Mouse (Mus musculus): Measurements from ENCODE around the gene Slc51b. TPM values are rescaled to one million over a fixed set of nuclear protein-coding genes. Genes with fewer than 3 reads are reported as not detected.

Gene Slc51b
- polyA plus RNA-seq, 1 experiment from 2014 or later, result not detected

DNA sequence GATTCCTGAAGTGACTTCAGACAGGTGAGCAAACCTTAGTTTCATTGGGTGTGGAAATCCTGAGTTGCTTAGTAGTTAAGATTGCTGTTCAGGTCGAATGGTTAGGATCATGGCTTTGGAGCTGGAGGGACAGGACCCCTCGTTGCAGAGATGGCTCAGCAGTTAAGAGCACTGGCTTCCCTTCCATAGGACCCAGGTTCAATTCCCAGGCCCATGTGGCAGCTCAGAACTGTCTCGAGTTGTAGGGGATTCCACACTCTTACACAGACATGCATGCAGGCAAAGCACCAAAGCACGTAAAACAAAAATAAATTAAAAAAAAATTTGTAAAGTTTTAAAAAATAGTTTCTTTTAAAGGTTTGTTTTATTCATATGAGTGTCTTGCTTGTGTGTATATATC, 12.5 kb upstream of the Slc51b start:
- H3K36me3 ChIP-seq, result peaks cover 13% of the 10 kb centered on the region
- no peak overlapping the region for H3K4me2 ChIP-seq (replicated peaks)
- ATAC-seq (ENCODE audit: insufficient number of reproducible peaks, insufficient read depth, low FRiP score, low TSS enrichment), result no peak

DNA sequence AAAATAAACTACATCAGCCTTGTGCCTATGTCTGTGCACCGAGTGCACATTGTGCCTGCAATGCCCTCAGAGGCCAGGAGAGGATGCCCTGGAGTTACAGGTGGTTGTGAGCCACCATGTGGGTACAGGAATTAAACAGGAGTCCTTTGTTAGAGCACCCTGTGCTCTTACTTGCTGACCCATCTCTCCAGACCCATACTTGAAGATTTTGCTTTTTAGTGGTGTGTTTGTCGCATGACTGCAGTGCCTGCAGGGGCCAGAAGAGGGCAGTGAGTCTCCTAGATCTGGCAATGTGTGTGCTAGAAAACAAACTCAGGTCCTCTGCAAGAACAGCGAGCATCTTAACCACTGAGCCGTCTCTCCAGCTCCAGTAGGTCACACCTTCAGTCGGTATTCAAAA, 11.4 kb upstream of the Slc51b start:
- H3K27ac ChIP-seq, result no peak overlapping the region
- ATAC-seq (ENCODE audit: insufficient number of reproducible peaks, insufficient read depth, low FRiP score, low TSS enrichment), result no peak

More for the DNA sequence above, 12.5 kb upstream of the Slc51b start:
- no peak overlapping the region for H3K9ac ChIP-seq
- no peaks in the 10 kb centered on the region for H3K27me3 ChIP-seq
- WGBS, result 69% methylated on average over 4 of the region's 4 CpGs
- no peaks in the 10 kb centered on the region for H3K9me3 ChIP-seq
- H3K27ac ChIP-seq, result no peak overlapping the region
- no peak overlapping the region for H3K4me3 ChIP-seq
- 0 out of 2 replicates have a peak, but pooled peaks cover 5% of the 10 kb centered on the region for H3K4me1 ChIP-seq

DNA sequence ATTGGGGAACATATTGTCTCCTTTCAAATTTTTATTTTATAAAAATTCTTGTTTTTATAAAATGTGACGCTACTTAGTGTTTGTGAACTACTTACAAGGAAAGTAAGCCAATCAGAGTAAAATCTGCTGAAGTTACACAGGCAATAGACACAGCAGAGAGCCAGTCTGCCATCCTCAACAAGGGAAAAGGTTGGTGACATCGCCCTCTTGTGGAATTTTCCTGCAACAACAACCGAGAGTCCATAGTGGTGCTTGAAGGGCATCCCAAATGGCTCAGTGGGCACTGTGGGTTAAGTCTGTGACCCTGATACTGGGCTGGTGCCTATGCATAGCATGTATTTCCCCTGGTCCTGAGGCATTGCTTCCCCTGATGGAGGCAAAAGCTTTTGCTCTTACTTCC, 9.5 kb upstream of the Slc51b start:
- Histone ChIP-seq H3K4me2 (replicated peaks) (no peak overlapping the region), H3K9ac (no peak overlapping the region), H3K36me3 (no peaks in the 10 kb centered on the region), H3K4me1 (0 out of 2 replicates have a peak, but pooled peaks cover 3% of the 10 kb centered on the region), H3K9me3 (no peaks in the 10 kb centered on the region), H3K4me3 (no peak overlapping the region), H3K27me3 (no peaks in the 10 kb centered on the region), H3K27ac (no peak overlapping the region)
- WGBS, result 3% methylated on average over 3 of the region's 3 CpGs
- ATAC-seq (ENCODE audit: insufficient number of reproducible peaks, insufficient read depth, low FRiP score, low TSS enrichment), result no peak

More for the DNA sequence above, 11.4 kb upstream of the Slc51b start:
- Histone ChIP-seq H3K36me3 (peaks cover 9% of the 10 kb centered on the region), H3K27me3 (no peaks in the 10 kb centered on the region), H3K4me3 (no peak overlapping the region), H3K9ac (no peak overlapping the region), H3K9me3 (no peaks in the 10 kb centered on the region), H3K4me1 (0 out of 2 replicates have a peak, but pooled peaks cover 5% of the 10 kb centered on the region), H3K4me2 (replicated peaks) (no peak overlapping the region)
- WGBS, result 58% methylated on average over 5 of the region's 5 CpGs

DNA sequence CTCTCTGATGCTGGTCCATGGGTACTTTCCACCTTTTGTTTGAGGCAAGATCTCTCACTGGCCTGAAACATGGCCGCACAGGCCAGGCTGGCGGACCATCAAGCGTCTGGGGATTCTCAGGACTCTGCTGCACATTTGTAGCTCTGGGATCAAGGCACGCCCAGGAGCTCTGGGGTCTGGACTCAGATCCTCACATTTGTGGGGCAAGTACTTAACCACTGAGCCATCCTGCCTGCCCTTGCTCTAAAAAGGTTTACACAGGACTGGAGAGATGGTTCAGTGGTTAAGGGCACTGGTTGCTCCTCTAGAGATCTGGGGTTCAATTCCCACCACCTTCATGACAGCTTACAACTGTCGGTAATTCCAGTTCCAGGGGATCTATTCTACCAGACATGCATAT, 8.2 kb upstream of the Slc51b start:
- Histone ChIP-seq H3K27me3 (no peaks in the 10 kb centered on the region), H3K9ac (no peak overlapping the region), H3K27ac (no peak overlapping the region), H3K36me3 (no peaks in the 10 kb centered on the region), H3K4me3 (no peak overlapping the region), H3K4me1 (no peaks in the 10 kb centered on the region), H3K9me3 (no peaks in the 10 kb centered on the region), H3K4me2 (replicated peaks) (no peak overlapping the region)
- WGBS, result 84% methylated on average over 5 of the region's 5 CpGs
- ATAC-seq (ENCODE audit: insufficient number of reproducible peaks, insufficient read depth, low FRiP score, low TSS enrichment), result no peak

DNA sequence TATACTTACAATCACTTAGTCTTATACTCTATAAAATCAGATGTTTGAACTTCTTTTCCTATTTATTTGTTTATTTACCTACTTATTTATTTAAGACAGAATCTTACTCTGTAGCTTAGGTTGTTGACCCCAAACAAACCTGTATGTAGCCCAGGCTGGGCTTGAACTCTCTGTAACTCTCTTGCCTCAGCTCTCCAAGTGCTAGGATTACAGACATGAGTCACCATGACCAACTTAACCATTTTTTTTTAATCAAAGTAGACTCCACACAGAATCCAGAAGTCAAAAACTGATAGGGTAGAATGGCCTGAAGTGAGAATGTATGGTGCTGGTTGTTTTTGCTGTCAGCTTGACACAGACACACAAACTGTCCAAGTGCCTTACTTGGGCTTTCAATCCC, 7.6 kb upstream of the Slc51b start:
- H3K4me3 ChIP-seq, result no peak overlapping the region
- H3K4me2 ChIP-seq (replicated peaks), result no peak overlapping the region
- H3K9ac ChIP-seq, result no peak overlapping the region
- no peak overlapping the region for H3K27ac ChIP-seq
- no peak for ATAC-seq (ENCODE audit: insufficient number of reproducible peaks, insufficient read depth, low FRiP score, low TSS enrichment)
- no peaks in the 10 kb centered on the region for H3K27me3 ChIP-seq
- H3K4me1 ChIP-seq, result no peaks in the 10 kb centered on the region
- H3K36me3 ChIP-seq, result no peaks in the 10 kb centered on the region
- no peaks in the 10 kb centered on the region for H3K9me3 ChIP-seq

DNA sequence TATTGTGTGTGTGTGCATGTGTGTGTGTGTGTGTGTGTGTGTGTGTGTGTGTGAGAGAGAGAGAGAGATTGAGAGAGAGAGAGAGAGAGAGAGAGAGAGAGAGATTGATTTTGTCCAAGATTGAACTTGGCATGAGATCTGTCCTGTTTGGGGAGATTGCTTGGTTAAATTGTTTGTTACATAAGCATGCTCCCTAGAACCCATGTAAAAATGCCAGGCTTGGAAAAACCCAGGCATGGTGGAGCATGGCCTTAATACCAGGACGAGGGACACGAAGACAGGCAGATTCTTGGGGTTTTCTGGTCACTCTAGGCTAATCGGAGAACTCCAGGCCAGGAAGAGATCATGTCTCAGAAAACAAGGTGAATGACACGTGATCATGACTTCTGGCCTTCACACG, 5.2 kb upstream of the Slc51b start:
- WGBS, result 84% methylated on average over 5 of the region's 5 CpGs
- Histone ChIP-seq H3K4me1 (no peaks in the 10 kb centered on the region), H3K9ac (no peak overlapping the region), H3K4me2 (replicated peaks) (no peak overlapping the region), H3K36me3 (no peaks in the 10 kb centered on the region), H3K27me3 (no peaks in the 10 kb centered on the region), H3K4me3 (no peak overlapping the region), H3K9me3 (no peaks in the 10 kb centered on the region), H3K27ac (no peak overlapping the region)
- ATAC-seq (ENCODE audit: insufficient number of reproducible peaks, insufficient read depth, low FRiP score, low TSS enrichment), result no peak

DNA sequence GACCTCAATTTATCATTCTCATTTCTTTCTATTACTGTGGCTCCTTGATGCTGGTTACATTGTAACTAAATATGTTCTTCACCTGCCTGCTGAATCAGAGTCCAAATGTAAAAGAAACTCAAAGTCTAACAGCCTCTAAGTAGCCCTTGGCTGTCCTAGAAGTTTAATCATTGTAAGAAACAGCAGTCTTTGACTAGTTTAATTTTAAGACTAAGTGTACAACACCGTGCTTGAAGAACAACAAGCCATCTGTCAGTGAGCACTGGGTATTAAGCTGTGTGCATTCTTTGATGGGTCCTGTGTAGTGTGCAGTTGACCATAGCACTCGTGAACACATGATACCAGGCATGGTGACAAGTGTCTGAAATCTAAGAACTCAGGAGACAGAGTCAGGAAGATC, 4.8 kb upstream of the Slc51b start:
- no peak overlapping the region for H3K9ac ChIP-seq
- 74% methylated on average over 2 of the region's 2 CpGs for WGBS

DNA sequence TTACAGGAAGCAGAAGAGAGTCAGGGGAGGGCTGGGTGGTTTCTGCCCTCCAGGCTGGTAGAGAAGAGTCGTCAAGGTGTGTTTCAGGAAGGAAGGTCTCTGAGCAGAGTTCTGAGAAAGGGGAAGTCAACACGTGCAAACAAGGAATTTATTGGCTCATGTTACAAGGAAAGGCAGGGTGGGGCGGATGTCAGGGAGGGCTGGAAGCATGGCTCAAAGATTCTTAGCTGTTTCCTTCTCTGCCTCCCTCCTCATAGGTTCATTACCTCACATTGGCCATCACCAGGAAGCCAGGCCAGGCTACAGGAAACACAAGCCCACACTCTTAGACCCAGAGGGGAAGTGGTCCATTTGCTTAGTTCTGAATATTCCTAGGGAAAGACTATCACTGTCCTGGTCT, 1.6 kb upstream of the Slc51b start:
- H3K4me3 ChIP-seq, result no peak overlapping the region
- no peak overlapping the region for H3K27ac ChIP-seq
- no peaks in the 10 kb centered on the region for H3K9me3 ChIP-seq
- no peak overlapping the region for H3K9ac ChIP-seq
- no peak overlapping the region for H3K4me2 ChIP-seq (replicated peaks)
- H3K4me1 ChIP-seq, result no peaks in the 10 kb centered on the region
- no peaks in the 10 kb centered on the region for H3K36me3 ChIP-seq
- WGBS, result 27% methylated on average over 3 of the region's 3 CpGs
- H3K27me3 ChIP-seq, result no peaks in the 10 kb centered on the region
- no peak for ATAC-seq (ENCODE audit: insufficient number of reproducible peaks, insufficient read depth, low FRiP score, low TSS enrichment)

More for the DNA sequence above, 4.8 kb upstream of the Slc51b start:
- H3K36me3 ChIP-seq, result no peaks in the 10 kb centered on the region
- no peak overlapping the region for H3K4me2 ChIP-seq (replicated peaks)
- H3K27me3 ChIP-seq, result no peaks in the 10 kb centered on the region
- no peaks in the 10 kb centered on the region for H3K9me3 ChIP-seq
- no peak overlapping the region for H3K4me3 ChIP-seq
- no peak for ATAC-seq (ENCODE audit: insufficient number of reproducible peaks, insufficient read depth, low FRiP score, low TSS enrichment)
- H3K4me1 ChIP-seq, result no peaks in the 10 kb centered on the region
- H3K27ac ChIP-seq, result no peak overlapping the region

DNA sequence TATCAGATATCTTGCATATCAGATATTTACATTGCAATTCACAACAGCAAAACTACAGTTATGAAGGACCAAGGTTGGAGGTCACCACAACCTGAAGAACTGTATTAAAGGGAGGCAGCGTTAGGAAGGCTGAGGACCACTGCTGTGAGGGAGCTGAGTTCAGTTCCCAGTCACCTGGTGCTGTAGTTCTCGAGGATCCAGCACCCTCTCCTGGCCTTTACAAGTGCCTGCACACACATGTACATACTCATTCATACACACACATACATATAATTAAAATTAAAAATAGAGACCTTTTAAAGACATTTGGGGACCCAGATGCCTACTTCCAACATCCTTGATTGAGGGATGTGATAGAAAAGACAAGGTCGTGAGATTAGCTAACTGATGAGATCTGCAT, 3.1 kb downstream of the Slc51b start:
- H3K4me1 ChIP-seq, result no peaks in the 10 kb centered on the region
- no peaks in the 10 kb centered on the region for H3K36me3 ChIP-seq
- no peaks in the 10 kb centered on the region for H3K9me3 ChIP-seq
- H3K9ac ChIP-seq, result no peak overlapping the region
- 77% methylated on average over 3 of the region's 3 CpGs for WGBS
- H3K27ac ChIP-seq, result no peak overlapping the region
- H3K4me3 ChIP-seq, result no peak overlapping the region
- H3K27me3 ChIP-seq, result no peaks in the 10 kb centered on the region
- H3K4me2 ChIP-seq (replicated peaks), result no peak overlapping the region
- no peak for ATAC-seq (ENCODE audit: insufficient number of reproducible peaks, insufficient read depth, low FRiP score, low TSS enrichment)

DNA sequence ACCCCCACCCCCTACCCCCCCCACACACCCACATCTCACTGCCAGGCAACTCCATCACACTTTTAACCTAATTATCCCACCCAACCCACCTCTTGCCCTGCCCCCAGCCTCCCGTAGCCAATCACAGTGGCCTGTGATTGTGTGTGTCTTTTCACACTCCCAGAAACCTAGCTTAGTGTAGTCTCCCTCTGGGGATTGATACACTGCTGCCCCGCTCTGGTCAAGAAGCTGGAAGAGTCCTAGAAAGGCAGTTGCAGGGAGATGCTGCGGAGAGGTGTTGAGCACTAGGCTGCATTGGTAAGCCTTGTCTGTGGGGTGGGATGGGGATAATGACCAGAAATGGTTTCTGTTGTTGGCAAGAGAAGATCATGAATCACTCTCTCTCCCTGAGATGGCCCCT, 5.0 kb downstream of the Slc51b start:
- H3K9ac ChIP-seq, result no peak overlapping the region
- no peaks in the 10 kb centered on the region for H3K27me3 ChIP-seq
- no peaks in the 10 kb centered on the region for H3K4me1 ChIP-seq
- no peaks in the 10 kb centered on the region for H3K36me3 ChIP-seq
- no peak for ATAC-seq (ENCODE audit: insufficient number of reproducible peaks, insufficient read depth, low FRiP score, low TSS enrichment)
- H3K4me2 ChIP-seq (replicated peaks), result no peak overlapping the region
- H3K27ac ChIP-seq, result no peak overlapping the region
- H3K4me3 ChIP-seq, result no peak overlapping the region
- H3K9me3 ChIP-seq, result no peaks in the 10 kb centered on the region
- 48% methylated on average over 3 of the region's 3 CpGs for WGBS

DNA sequence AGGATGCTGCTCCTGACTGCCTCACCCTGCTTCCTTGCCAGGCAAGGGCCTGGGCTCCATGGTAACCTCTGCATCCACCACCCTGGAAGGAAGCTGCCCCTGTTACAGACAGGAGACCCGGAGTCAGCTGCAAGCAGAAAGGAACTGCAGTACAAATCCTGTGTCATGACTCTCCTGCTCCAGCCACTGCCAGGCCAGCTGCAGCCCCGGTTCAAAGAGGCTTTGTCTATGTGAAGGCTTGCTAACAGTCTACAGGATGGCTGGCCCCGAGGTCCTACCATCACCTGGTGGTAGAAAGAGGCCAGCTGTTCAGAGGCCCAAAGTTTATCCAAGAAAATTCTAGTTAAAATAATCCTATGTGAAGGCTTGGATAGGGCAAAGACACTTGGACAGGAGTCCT, 11.4 kb downstream of the Slc51b start:
- Histone ChIP-seq H3K4me3 (no peak overlapping the region), H3K9ac (no peak overlapping the region), H3K9me3 (no peaks in the 10 kb centered on the region), H3K4me2 (replicated peaks) (no peak overlapping the region), H3K36me3 (peaks cover 3% of the 10 kb centered on the region; the same call in 1 of the 2 replicates), H3K27me3 (no peaks in the 10 kb centered on the region), H3K4me1 (no peaks in the 10 kb centered on the region), H3K27ac (no peak overlapping the region)
- WGBS, result 63% methylated on average over 3 of the region's 3 CpGs
- ATAC-seq (ENCODE audit: insufficient number of reproducible peaks, insufficient read depth, low FRiP score, low TSS enrichment), result no peak

DNA sequence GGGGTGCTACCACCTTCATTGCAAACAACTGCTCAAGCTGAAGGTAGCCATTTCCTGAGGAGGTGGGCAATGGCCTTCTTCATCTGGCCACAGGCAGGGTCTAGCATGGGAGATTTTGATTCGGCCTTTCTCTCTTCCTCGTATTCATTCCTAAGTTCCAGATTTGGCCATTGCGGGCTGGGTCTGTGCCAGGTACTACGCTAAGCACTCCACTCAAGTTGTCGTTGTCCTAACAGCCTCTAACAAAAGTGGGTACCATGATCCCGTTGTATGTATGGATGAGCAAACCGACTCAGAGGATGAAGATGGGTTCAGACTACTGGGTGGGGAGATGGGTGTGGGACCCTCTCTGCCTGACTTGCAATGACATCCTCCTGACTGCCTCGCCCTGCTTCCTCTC, 12.4 kb downstream of the Slc51b start:
- Histone ChIP-seq H3K4me3 (no peak overlapping the region), H3K36me3 (peaks cover 3% of the 10 kb centered on the region; the same call in 1 of the 2 replicates), H3K9me3 (no peaks in the 10 kb centered on the region), H3K27ac (no peak overlapping the region), H3K4me1 (no peaks in the 10 kb centered on the region), H3K27me3 (no peaks in the 10 kb centered on the region), H3K9ac (no peak overlapping the region), H3K4me2 (replicated peaks) (no peak overlapping the region)
- WGBS, result 91% methylated on average over 8 of the region's 8 CpGs
- ATAC-seq (ENCODE audit: insufficient number of reproducible peaks, insufficient read depth, low FRiP score, low TSS enrichment), result no peak

DNA sequence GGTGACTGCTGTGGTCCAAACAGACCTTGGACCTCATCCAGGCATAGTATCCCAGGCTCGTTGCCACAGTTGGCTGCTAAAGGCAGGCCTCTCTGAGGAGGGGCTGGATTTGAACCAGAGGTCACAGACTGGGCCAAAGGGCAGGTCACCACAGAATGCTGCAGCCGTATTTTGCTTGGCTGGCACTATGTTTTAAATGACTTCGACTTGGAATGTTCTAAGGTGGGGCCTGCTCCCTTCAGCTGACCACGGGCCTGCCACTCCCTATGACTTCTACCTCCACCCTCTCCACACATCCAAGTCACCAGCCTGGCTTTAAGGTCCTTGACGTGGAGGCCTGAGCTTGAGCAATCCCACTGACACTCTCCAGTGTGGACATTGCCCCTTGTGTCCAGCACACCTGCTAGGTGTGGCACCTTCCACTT, 13.9 kb downstream of the Slc51b start:
- H3K4me2 ChIP-seq (replicated peaks), result no peak overlapping the region
- no peaks in the 10 kb centered on the region for H3K27me3 ChIP-seq
- no peak overlapping the region for H3K4me3 ChIP-seq
- peaks cover 3% of the 10 kb centered on the region; the same call in 1 of the 2 replicates for H3K36me3 ChIP-seq
- WGBS, result 58% methylated on average over 5 of the region's 5 CpGs
- no peak for ATAC-seq (ENCODE audit: insufficient number of reproducible peaks, insufficient read depth, low FRiP score, low TSS enrichment)
- H3K4me1 ChIP-seq, result no peaks in the 10 kb centered on the region
- H3K9me3 ChIP-seq, result no peaks in the 10 kb centered on the region
- no peak overlapping the region for H3K9ac ChIP-seq
- no peak overlapping the region for H3K27ac ChIP-seq

All from embryonic facial prominence, embryonic 12.5 days (tissue).